Mouse (Mus musculus): Measurements from ENCODE around the gene H2afv.
A peak's percentile ranks its signal among the peaks of the same experiment; 100 is the strongest.

H2afv gene

DNA sequence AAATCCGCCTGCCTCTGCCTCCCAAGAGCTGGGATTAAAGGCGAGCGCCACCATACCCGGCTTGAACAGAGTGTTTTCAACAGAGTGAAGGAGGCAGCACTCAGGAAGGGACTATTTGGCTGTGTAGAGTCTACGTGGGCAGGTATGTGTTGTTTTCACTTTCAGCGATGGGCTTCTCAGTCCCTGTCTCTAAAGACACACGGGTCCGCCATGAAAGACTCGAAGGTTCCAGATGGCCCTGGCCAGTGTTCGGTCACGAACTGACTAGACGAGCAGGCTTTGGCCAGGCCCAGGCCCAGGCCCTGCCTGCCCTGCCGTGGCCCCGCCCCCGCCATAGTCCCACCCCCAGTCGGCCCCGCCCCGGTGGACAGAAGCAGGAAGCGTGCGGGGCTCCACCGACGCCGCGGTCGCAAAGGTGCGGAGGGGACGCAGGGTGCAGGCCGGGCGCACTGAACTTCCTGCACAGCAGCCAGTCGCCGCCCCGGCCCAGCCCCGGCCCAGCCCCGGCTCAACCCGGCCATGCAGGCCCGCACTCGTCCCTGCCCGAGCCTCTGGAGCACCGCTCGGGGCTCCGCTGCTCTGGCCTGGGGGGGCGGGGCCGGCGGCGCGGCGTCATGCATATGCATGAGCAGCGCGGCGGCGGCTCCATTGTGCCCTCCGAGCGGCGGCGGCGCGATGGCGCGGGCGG, 55.4 kb downstream of the H2afv start, which contains the start of gene Zmiz2:
Zmiz2 (plus strand) TSS at position 349 of the 688 bp plus-strand sequence.
- peak; percentile 94 for DNase-seq (ENCODE audit: low spot score)

DNA sequence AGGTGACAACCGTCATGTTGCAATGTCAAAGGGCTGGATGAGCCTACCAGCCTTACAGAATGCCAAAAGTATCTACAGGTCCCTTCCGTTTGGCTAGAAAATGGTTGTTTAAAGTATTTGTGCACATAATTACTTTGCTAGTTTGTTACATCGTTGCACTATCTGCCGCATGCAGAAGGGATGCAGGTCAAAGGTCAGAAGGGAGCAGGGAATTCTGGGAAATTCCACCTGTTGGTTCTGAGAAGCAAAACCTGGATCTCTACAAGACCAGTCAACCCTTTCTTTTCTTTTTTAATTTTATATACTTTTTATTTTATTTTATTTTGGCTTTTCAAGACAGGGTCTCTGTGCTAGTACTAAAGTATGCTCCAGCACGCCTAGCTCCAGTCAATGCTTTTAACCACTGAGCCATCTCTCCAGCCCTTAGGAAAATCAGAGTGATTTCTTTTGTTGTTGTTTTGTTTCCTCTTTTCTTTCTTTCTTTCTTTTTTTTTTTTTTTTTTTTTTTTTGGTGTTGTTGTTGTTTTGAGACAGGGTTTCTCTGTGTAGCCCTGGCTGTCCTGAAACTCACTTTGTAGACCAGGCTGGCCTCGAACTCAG, 56.0 kb downstream of the H2afv start:
- DNase-seq (ENCODE audit: low spot score), result no peak

DNA sequence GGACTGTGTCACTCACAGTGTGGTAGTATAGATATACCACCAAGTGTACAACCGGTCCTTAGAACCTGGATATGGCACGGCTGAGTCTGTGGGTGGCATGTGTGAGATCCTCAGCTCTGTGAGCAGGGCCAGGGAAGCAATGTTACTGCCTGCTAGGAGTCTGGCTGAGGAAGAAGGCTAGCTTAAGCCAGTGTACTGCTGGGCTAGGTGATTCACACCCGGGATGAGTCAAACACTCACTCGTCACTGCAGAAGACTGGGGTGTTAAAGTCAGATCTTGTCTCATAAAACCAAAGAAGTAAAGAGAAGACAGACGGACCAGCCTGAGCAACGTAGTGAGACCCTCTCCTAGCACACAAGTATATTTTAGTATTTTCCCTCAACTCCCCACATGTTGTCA, 63.3 kb downstream of the H2afv start:
- DNase-seq (ENCODE audit: low spot score), result no peak

Measured in lung, postnatal 25 days (tissue).